Mouse (Mus musculus): ENCODE results near the gene Ly6g6d.

Ly6g6d gene

GRCm38 (mm10) chr17:35023756-35024155, 54.1 kb downstream of the Ly6g6d start:
- DNase-seq, result no peak

- DNase-seq, result no peak
Observed at GRCm38 (mm10) chr17:35023221-35023620, 54.6 kb downstream of the Ly6g6d start.

- DNase-seq, result no peak
Observed at GRCm38 (mm10) chr17:35022541-35023060, 55.3 kb downstream of the Ly6g6d start.

- DNase-seq, result peak; percentile 19 to 32
Observed at GRCm38 (mm10) chr17:35021842-35022477, 55.9 kb downstream of the Ly6g6d start.
